Mouse (Mus musculus) ovary, postnatal 14 days (tissue): ENCODE measurements around the gene Ank3.
A peak's percentile ranks its signal among the peaks of the same experiment; 100 is the strongest.
"Not testable (repeated sequence)": the region's sequence is repeated elsewhere in the genome, so short reads cannot be mapped to it uniquely, and the experiment has no call there.

Experiments
- DNase-seq: peaks from one replicate; pipeline ENCODE4 v3.0.0; 2022; ENCODE audit warnings: low spot score

Ank3 gene

GRCm38 (mm10) chr10:69398763-69399590 is at the start of gene Ank3:
Gene Ank3, plus strand, starts transcription at chr10:69398773.
- DNase-seq: peak; percentile 23

- DNase-seq: no peak
Observed at GRCm38 (mm10) chr10:69351071-69351841, 47.3 kb upstream of the Ank3 start.

- no peak for DNase-seq
Observed at GRCm38 (mm10) chr10:69351842-69352211, 46.7 kb upstream of the Ank3 start.

GRCm38 (mm10) chr10:69352212-69353085 is 46.1 kb upstream of the Ank3 start, which contains the start of gene Cdk1:
Gene Cdk1, minus strand, starts transcription at chr10:69352938.
- DNase-seq: peak; percentile 96

- DNase-seq: not testable (repeated sequence)
Observed at GRCm38 (mm10) chr10:69353086-69353479, 45.5 kb upstream of the Ank3 start.

- DNase-seq: no peak
Observed at GRCm38 (mm10) chr10:69359666-69360065, 38.9 kb upstream of the Ank3 start.

- no peak for DNase-seq
Observed at GRCm38 (mm10) chr10:69366208-69366607, 32.4 kb upstream of the Ank3 start.

- DNase-seq: no peak
Observed at GRCm38 (mm10) chr10:69366877-69367387, 31.6 kb upstream of the Ank3 start.

GRCm38 (mm10) chr10:69369321-69369720 is 29.3 kb upstream of the Ank3 start:
- DNase-seq: no peak

GRCm38 (mm10) chr10:69371441-69371840 is 27.1 kb upstream of the Ank3 start:
- no peak for DNase-seq

- no peak for DNase-seq
Observed at GRCm38 (mm10) chr10:69372061-69372460, 26.5 kb upstream of the Ank3 start.

GRCm38 (mm10) chr10:69373796-69374550 is 24.6 kb upstream of the Ank3 start:
- DNase-seq: no peak

- no peak for DNase-seq
Observed at GRCm38 (mm10) chr10:69375154-69375553, 23.4 kb upstream of the Ank3 start.

GRCm38 (mm10) chr10:69383186-69383585 is 15.4 kb upstream of the Ank3 start:
- DNase-seq: no peak

GRCm38 (mm10) chr10:69384640-69385039 is 13.9 kb upstream of the Ank3 start:
- no peak for DNase-seq

- DNase-seq: no peak
Observed at GRCm38 (mm10) chr10:69385136-69385535, 13.4 kb upstream of the Ank3 start.

- DNase-seq: no peak
Observed at GRCm38 (mm10) chr10:69386767-69387166, 11.8 kb upstream of the Ank3 start.

- no peak for DNase-seq
Observed at GRCm38 (mm10) chr10:69389511-69389910, 9.1 kb upstream of the Ank3 start.

- DNase-seq: no peak
Observed at GRCm38 (mm10) chr10:69398197-69398762, 293 bp upstream of the Ank3 start.

- no peak for DNase-seq
Observed at GRCm38 (mm10) chr10:69399814-69400385, 1.3 kb downstream of the Ank3 start.
